ENCODE assay signal across 8 mouse cellular contexts in the genomic region with DNA sequence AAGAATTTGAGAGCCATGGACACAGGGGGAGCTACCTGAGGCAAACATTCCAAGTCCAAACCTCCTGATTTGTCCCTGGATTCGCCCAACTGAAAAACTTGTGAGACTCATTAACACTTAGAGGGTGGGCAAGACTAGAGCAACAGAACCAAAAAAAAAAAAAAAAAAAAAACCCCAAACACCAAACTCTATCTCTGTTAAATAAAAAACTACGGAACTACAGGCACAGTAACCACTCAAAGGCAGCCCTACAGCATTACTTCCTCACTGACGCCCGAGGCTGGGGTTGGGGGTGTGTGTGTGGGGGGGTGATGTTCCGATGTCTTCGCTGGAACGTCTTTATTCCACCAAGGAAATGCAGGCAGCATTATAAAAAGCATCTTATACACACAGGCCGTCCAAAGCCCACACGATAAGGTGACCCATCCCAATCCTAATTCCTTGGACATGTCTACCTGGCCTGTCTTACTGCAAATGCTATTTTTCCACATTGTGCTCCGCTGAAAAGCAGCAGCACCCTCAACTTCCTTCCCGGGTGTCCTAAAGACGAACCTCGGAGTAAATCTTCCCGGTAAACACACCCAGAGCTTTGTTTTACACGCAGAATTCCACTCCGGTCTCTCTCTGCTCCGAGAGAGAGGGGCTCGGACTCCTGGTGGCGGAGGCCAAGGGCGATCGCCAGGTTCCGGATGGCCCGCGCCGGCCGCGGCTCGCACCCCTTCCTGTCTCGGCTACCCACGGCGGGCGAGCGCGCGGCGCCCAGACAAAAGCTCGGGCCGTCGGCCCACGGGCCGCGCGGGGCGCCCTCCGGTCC. TPM values are rescaled to one million over a fixed set of nuclear protein-coding genes. Genes with fewer than 3 reads are reported as not detected.
A peak's percentile ranks its signal among the peaks of the same experiment; 100 is the strongest.
DNase-seq lines count a peak whose midpoint lies in the region; ATAC-seq and TF ChIP-seq lines count a peak whose summit lies in the region.

No protein-coding gene starts in this region.

- H3K4me1 ChIP-seq in heart, embryonic 15.5 days (replicated peaks), result peaks cover 21% of the 10 kb centered on the region
- H3K4me1 ChIP-seq in limb, embryonic 12.5 days (replicated peaks), result peaks cover 28% of the 10 kb centered on the region
- peaks cover 41% of the 10 kb centered on the region for H3K4me1 ChIP-seq in midbrain, embryonic 16.5 days (ENCODE audit: control insufficient read depth, insufficient read depth, low read length)

- no peak for ATAC-seq in heart, embryonic 15.5 days (replicated peaks; ENCODE audit: insufficient number of reproducible peaks, insufficient read depth, low FRiP score, low read depth)
- ATAC-seq in limb, embryonic 12.5 days (ENCODE audit: insufficient number of reproducible peaks, insufficient read depth, low FRiP score, low TSS enrichment, low read depth), result no peak
- ATAC-seq in midbrain, embryonic 16.5 days, result peak; percentile 21; the same call in 1 of the 2 replicates

- no peaks in the 10 kb centered on the region for H3K36me3 ChIP-seq in heart, embryonic 15.5 days
- no peaks in the 10 kb centered on the region for H3K36me3 ChIP-seq in limb, embryonic 12.5 days
- H3K36me3 ChIP-seq in midbrain, embryonic 16.5 days (ENCODE audit: control insufficient read depth, insufficient read depth, low read length), result no peaks in the 10 kb centered on the region

- peak overlapping the region; percentile 82 for H3K4me3 ChIP-seq in heart, embryonic 15.5 days
- peak overlapping the region; percentile 89 for H3K4me3 ChIP-seq in limb, embryonic 12.5 days (replicated peaks)
- peak overlapping the region; percentile 92 for H3K4me3 ChIP-seq in midbrain, embryonic 16.5 days (ENCODE audit: low read depth, low read length)

- no peak for TF ChIP-seq CTCF in brain, embryonic 14.5 days (IDR thresholded peaks at IDR 0.05; ENCODE audit: borderline replicate concordance, extremely low read depth, insufficient read depth, insufficient read length)

- no peaks in the 10 kb centered on the region for H3K27me3 ChIP-seq in heart, embryonic 15.5 days
- H3K27me3 ChIP-seq in limb, embryonic 12.5 days, result no peaks in the 10 kb centered on the region
- no peaks in the 10 kb centered on the region for H3K27me3 ChIP-seq in midbrain, embryonic 16.5 days (ENCODE audit: control insufficient read depth, insufficient read depth, low read depth, low read length)

- peak; percentile 35 for DNase-seq in ovary, postnatal 36 days (ENCODE audit: low spot score)
- DNase-seq in ovary, postnatal 10 days (ENCODE audit: low spot score), result no peak
- DNase-seq in brain, embryonic 14.5 days (ENCODE audit: low read depth), result peak; percentile 35
- no peak for DNase-seq in frontal cortex, adult 2 months (ENCODE audit: extremely low spot score in 1 of 2, low spot score in 1 of 2)
- no peak for DNase-seq in urinary bladder, postnatal 4 days (ENCODE audit: low spot score in 2 of 2)

- H3K9ac ChIP-seq in heart, embryonic 15.5 days, result peak overlapping the region; percentile 86
- peak overlapping the region; percentile 97 for H3K9ac ChIP-seq in limb, embryonic 12.5 days (replicated peaks)
- H3K9ac ChIP-seq in midbrain, embryonic 16.5 days (ENCODE audit: low read depth, low read length), result peak overlapping the region; percentile 93

- peak overlapping the region; percentile 72 for H3K4me2 ChIP-seq in heart, embryonic 15.5 days
- H3K4me2 ChIP-seq in limb, embryonic 12.5 days, result peak overlapping the region; percentile 70
- H3K4me2 ChIP-seq in midbrain, embryonic 16.5 days (ENCODE audit: low read length), result peak overlapping the region; percentile 78

- TF ChIP-seq POLR2A in brain, embryonic 14.5 days (IDR thresholded peaks at IDR 0.05; ENCODE audit: borderline replicate concordance, extremely low read depth, insufficient read depth, insufficient read length, poor library complexity, severe bottlenecking), result no peak

- H3K27ac ChIP-seq in heart, embryonic 15.5 days, result peak overlapping the region; percentile 94
- peak overlapping the region; percentile 95 for H3K27ac ChIP-seq in limb, embryonic 12.5 days
- H3K27ac ChIP-seq in midbrain, embryonic 16.5 days (ENCODE audit: low read length), result peak overlapping the region; percentile 95

- no peaks in the 10 kb centered on the region for H3K9me3 ChIP-seq in heart, embryonic 15.5 days (replicated peaks)
- H3K9me3 ChIP-seq in limb, embryonic 12.5 days, result no peaks in the 10 kb centered on the region
- no peaks in the 10 kb centered on the region for H3K9me3 ChIP-seq in midbrain, embryonic 16.5 days (replicated peaks; ENCODE audit: control insufficient read depth, low read length, poor library complexity, severe bottlenecking)

- WGBS in heart, embryonic 15.5 days, result 3% methylated on average over 45 of the region's 45 CpGs
- WGBS in limb, embryonic 12.5 days, result 2% methylated on average over 45 of the region's 45 CpGs
- WGBS in midbrain, embryonic 16.5 days, result 2% methylated on average over 45 of the region's 45 CpGs

RNA-seq across cellular contexts. Expression of a gene that starts 49.3 kb away (rescaled TPM):
- 30.9 and 33.1 TPM in 2 replicates for polyA plus RNA-seq in brain, embryonic 14.5 days (2012; rRNA removed)
- polyA plus RNA-seq in heart, embryonic 15.5 days (2015; fragmentation: Nextera tagmentation; extraction: Ambion mirVana), result 28.5 and 28.7 TPM in 2 replicates
- 44.7 and 45.1 TPM in 2 replicates for polyA plus RNA-seq in limb, embryonic 12.5 days (2016; fragmentation: Nextera tagmentation; extraction: Ambion mirVana)
- polyA plus RNA-seq in midbrain, embryonic 16.5 days (2015; fragmentation: Nextera tagmentation; extraction: Ambion mirVana), result 48.3 and 50.7 TPM in 2 replicates
- polyA plus RNA-seq in frontal cortex, adult 2 months (2012; rRNA removed), result 27.5 and 31.7 TPM in 2 replicates

Comparison
In these comparisons a context has a peak if more than half of its experiments do, and no peak if none do; other contexts are left out.
1. DNase-seq: peak in ovary, postnatal 36 days (single experiment) and brain, embryonic 14.5 days (single experiment); none in ovary, postnatal 10 days (single experiment), frontal cortex, adult 2 months (0 of 2) and urinary bladder, postnatal 4 days (0 of 2).
2. Peak in every context shown above with its lines, with median percentiles within 50 percentile points of each other: H3K27ac ChIP-seq, H3K4me2 ChIP-seq, H3K4me3 ChIP-seq and H3K9ac ChIP-seq.